Mouse (Mus musculus) megakaryocyte, embryonic 14.5 days (primary cell): ENCODE data around the gene Med29. TPM values are rescaled to one million over a fixed set of nuclear protein-coding genes. Genes with fewer than 3 reads are reported as not detected.

Experiments used
- H3K27me3 ChIP-seq: replicated peaks from 2 replicates; pipeline ENCODE3; 2012; ENCODE audit warnings: inconsistent platforms
- H3K36me3 ChIP-seq: replicated peaks from 2 replicates; pipeline ENCODE3; 2012; ENCODE audit warnings: low read length, inconsistent platforms, mixed read lengths
- H3K4me1 ChIP-seq: 2 replicates; pipeline ENCODE4 v1.6.1; 2012; ENCODE audit warnings: inconsistent platforms
- H3K4me3 ChIP-seq: replicated peaks from 2 replicates; pipeline ENCODE3; 2012; ENCODE audit warnings: moderate library complexity, mild to moderate bottlenecking, inconsistent platforms
- H3K9me3 ChIP-seq: 2 replicates; pipeline ENCODE4 v1.6.1; 2012; ENCODE audit warnings: inconsistent platforms
- FLI1 ChIP-seq: IDR thresholded peaks from 2 replicates; pipeline ENCODE4 v1.6.1; 2012; ENCODE audit warnings: low read length, inconsistent platforms, mixed read lengths
- GATA1 ChIP-seq: IDR thresholded peaks from 3 replicates; pipeline ENCODE4 v1.6.1; 2012; ENCODE audit warnings: mixed read lengths, low read length, inconsistent platforms, borderline replicate concordance
- polyA plus RNA-seq: library from polyadenylated mRNA; stranded (reverse); fragments of >175 nt; gene quantifications from 2 replicates; pipeline ENCODE4 v1.2.3, GENCODE M21; 2012; ENCODE audit warnings: low replicate concordance; ENCODE audit not compliant: insufficient read depth

The Med29 gene
- polyA plus RNA-seq, 1 experiment: 15.2 TPM

- Histone ChIP-seq H3K4me1 (peaks cover 81% of the 10 kb centered on the region), H3K4me3 (peak overlapping the region; percentile 93)
Observed at GRCm38 (mm10) chr7:28384162-28384561, 8.3 kb downstream of the Med29 start.

DNA sequence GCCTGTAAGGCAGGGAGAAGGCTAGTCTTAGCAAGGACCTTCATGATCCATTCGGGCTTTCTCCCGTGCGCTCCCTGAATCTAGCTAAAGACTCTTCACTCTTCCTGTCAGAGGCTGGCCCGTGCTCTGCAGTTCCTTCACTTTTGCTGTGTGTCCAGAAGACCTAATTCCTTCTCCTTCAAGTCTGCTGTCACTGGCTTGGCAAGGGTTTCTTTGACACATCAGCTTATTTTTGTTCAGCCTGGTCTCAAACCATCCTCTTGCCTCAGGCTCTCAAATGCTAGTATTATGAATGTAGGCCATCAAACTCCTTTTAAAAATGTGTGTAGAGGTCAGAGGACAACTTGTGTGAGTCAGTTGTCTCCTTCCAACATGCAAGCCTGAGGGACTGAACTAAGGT, 8.9 kb downstream of the Med29 start:
- Histone ChIP-seq H3K27me3 (no peaks in the 10 kb centered on the region), H3K4me1 (peaks cover 81% of the 10 kb centered on the region), H3K4me3 (peak overlapping the region; percentile 93), H3K9me3 (no peaks in the 10 kb centered on the region), H3K36me3 (peaks cover 36% of the 10 kb centered on the region)
- no peak for TF ChIP-seq GATA1

More at GRCm38 (mm10) chr7:28384162-28384561, 8.3 kb downstream of the Med29 start:
- Histone ChIP-seq H3K9me3 (no peaks in the 10 kb centered on the region), H3K36me3 (peaks cover 39% of the 10 kb centered on the region), H3K27me3 (no peaks in the 10 kb centered on the region)
- no peak for TF ChIP-seq FLI1
- TF ChIP-seq GATA1: no peak

DNA sequence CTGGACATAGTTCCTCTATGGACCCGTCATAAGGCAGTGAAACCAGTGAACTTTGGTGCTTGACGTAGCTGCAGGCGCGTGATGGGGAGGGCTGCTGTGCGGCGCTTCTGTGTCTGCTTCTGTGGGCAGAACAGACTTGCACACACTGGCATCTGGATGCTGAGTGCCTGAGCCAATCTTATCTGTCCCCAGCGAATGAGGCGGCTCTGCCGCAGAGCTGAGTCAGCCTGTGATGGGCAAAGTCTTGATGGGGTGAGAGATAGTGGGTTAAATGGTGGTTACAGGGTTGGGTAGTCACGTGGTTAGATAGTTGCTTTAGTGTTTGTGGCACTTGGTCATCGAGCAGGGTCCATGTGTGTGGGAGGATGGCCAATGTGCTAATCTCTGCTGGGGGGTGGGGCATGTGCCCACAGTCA, 9.5 kb downstream of the Med29 start:
- no peak for TF ChIP-seq FLI1
- TF ChIP-seq GATA1: peak; percentile 89; the same call in 2 of the 3 replicates
- Histone ChIP-seq H3K9me3 (no peaks in the 10 kb centered on the region), H3K4me3 (peak overlapping the region; percentile 93), H3K36me3 (peaks cover 36% of the 10 kb centered on the region), H3K27me3 (no peaks in the 10 kb centered on the region), H3K4me1 (peaks cover 77% of the 10 kb centered on the region)

- peaks cover 37% of the 10 kb centered on the region for H3K36me3 ChIP-seq
- no peaks in the 10 kb centered on the region for H3K9me3 ChIP-seq
- H3K4me3 ChIP-seq: peak overlapping the region; percentile 93
- peaks cover 80% of the 10 kb centered on the region for H3K4me1 ChIP-seq
- H3K27me3 ChIP-seq: no peaks in the 10 kb centered on the region
- no peak for TF ChIP-seq FLI1
- no peak for TF ChIP-seq GATA1
Observed at GRCm38 (mm10) chr7:28382347-28382951, 10.1 kb downstream of the Med29 start.

- peaks cover 40% of the 10 kb centered on the region for H3K36me3 ChIP-seq
- TF ChIP-seq FLI1 (0 out of 2 replicates have a peak, but pooled peaks have one; percentile 30), GATA1 (no peak)
- H3K27me3 ChIP-seq: no peaks in the 10 kb centered on the region
- H3K4me1 ChIP-seq: peaks cover 84% of the 10 kb centered on the region
- H3K4me3 ChIP-seq: peak overlapping the region; percentile 93
- no peaks in the 10 kb centered on the region for H3K9me3 ChIP-seq
Observed at GRCm38 (mm10) chr7:28381938-28382337, 10.6 kb downstream of the Med29 start.

GRCm38 (mm10) chr7:28381017-28381790, 11.3 kb downstream of the Med29 start:
- no peaks in the 10 kb centered on the region for H3K27me3 ChIP-seq
- TF ChIP-seq GATA1 (no peak), FLI1 (no peak)
- no peaks in the 10 kb centered on the region for H3K9me3 ChIP-seq
- peaks cover 39% of the 10 kb centered on the region for H3K36me3 ChIP-seq
- peak overlapping the region; percentile 93 for H3K4me3 ChIP-seq
- H3K4me1 ChIP-seq: peaks cover 82% of the 10 kb centered on the region

DNA sequence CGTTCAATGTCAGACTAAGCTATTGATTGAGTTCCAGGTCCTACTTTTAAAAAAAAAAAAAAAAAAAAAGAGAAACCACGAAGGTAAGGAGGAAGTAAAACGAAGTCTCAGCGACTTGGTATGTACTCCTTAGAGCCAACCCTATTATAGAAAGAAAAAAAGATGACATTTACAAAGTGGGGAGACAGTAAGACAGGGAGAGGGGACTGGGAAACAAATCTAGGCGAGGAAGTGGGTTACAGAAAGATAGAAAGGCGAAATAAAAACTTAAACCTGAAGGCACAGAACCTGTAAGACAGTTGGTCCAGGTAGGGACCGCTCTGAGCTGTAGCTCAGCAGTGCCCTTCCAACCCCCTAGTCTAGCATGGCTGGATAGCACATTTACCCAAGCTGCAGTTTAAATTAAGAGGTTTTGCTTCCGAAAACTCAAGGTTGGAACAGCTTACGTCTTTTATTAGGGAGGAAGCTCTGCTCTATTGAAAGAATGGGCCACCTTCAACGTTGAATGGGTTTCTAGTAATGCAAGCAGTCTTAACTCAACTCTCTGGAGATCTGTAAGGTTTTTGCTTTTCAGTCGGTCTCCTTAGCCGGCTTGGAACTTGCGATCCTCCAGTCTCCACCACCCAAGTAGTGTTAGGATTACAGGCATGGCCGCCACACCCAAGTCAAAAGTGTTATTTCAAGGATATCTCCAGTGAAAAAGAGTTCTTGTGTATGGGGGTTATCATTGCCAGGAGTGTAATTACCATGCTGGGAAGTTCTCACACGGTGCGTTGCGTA, 12.1 kb downstream of the Med29 start, which contains the start of gene Zfp36:
Zfp36 (minus strand) TSS at position 17 of the 780 bp plus-strand sequence.
- Histone ChIP-seq H3K9me3 (no peaks in the 10 kb centered on the region), H3K4me1 (peaks cover 79% of the 10 kb centered on the region), H3K27me3 (no peaks in the 10 kb centered on the region), H3K4me3 (peak within 1 kb of the TSS; percentile 96), H3K36me3 (peaks cover 33% of the 10 kb centered on the region)
- TF ChIP-seq FLI1 (no peak), GATA1 (no peak)

GRCm38 (mm10) chr7:28378769-28379651, 13.5 kb downstream of the Med29 start:
- Histone ChIP-seq H3K36me3 (peaks cover 24% of the 10 kb centered on the region), H3K27me3 (no peaks in the 10 kb centered on the region), H3K9me3 (no peaks in the 10 kb centered on the region), H3K4me1 (peaks cover 79% of the 10 kb centered on the region), H3K4me3 (peak overlapping the region; percentile 96)
- TF ChIP-seq FLI1 (0 out of 2 replicates have a peak, but pooled peaks have one; percentile 38), GATA1 (no peak)

- Histone ChIP-seq H3K36me3 (peaks cover 24% of the 10 kb centered on the region), H3K9me3 (no peaks in the 10 kb centered on the region), H3K4me1 (peaks cover 76% of the 10 kb centered on the region), H3K27me3 (no peaks in the 10 kb centered on the region), H3K4me3 (peak overlapping the region; percentile 96)
- TF ChIP-seq GATA1 (no peak), FLI1 (no peak)
Observed at GRCm38 (mm10) chr7:28378066-28378690, 14.3 kb downstream of the Med29 start.
